Mouse (Mus musculus) cerebellum, adult 8-10 months (tissue): ENCODE data around the gene Actn1.

Experiments used
- DNase-seq: peaks from one replicate; pipeline ENCODE4 v3.0.0; 2022

The Actn1 gene

GRCm38 (mm10) chr12:80259216-80260055 lies 735 bp downstream of the Actn1 start:
- DNase-seq, result peak; percentile 53

- DNase-seq, result no peak
Observed at GRCm38 (mm10) chr12:80258520-80259215, 1.5 kb downstream of the Actn1 start.

DNA sequence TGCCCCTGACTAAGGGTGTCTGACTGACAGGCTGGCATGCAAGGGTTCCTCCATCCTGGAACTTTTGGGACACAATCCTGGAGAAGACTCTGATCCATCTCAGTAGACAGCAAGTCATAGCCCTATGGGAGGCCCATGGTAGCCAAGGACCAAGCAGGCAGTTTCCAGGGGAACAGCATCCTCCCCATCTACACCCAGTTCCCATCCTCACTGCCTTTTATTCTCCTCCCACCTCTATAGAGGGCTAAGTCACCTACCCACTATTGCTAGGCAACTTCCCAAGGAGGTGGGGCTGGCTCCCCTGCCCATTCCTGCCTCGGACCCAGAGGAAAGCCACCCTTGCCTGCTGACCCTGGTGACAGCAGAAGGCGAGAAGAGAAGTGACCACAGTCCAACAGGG lies 8.2 kb downstream of the Actn1 start:
- DNase-seq, result no peak

DNA sequence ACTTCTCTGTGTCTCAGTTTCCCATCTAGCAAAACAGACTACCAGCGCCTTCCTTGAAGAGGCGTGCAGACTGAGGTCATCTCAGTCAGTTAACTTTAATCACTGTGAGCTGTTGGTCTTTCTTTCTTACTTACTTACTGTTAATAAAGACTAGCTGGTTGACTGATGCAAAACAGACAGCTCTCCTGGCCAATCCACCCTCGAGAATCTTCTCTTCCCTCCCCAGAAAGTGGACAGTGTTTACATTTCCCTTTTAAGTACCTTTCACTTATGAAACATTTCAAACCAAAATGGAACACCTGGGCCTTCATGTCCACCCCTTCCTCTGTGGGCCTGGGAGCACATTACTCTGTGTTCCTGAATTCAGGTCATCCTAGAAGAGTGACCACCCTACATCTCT lies 8.6 kb downstream of the Actn1 start:
- no peak for DNase-seq

DNA sequence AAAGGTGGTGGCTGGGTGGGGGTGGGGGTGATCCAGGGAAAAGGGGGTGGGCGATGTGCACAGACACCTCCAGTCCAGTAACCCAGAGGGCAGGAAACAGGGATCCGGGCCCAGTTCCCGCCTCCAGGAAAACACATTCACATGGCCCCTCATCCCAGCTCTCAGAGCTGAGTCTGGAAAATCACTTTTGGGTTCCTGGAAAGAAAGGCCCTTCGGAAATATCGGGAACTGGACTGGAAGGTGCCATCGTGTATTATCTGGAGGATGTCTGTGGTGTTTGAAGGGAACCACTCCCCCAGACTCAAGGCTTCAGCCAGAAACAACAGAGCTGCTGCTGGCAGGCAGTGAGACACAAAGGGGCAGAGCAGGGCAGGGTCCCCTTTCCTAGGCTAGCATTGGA lies 10.6 kb downstream of the Actn1 start:
- no peak for DNase-seq

GRCm38 (mm10) chr12:80247067-80247466 lies 13.1 kb downstream of the Actn1 start:
- DNase-seq, result no peak

GRCm38 (mm10) chr12:80246505-80246904 lies 13.7 kb downstream of the Actn1 start:
- no peak for DNase-seq

DNA sequence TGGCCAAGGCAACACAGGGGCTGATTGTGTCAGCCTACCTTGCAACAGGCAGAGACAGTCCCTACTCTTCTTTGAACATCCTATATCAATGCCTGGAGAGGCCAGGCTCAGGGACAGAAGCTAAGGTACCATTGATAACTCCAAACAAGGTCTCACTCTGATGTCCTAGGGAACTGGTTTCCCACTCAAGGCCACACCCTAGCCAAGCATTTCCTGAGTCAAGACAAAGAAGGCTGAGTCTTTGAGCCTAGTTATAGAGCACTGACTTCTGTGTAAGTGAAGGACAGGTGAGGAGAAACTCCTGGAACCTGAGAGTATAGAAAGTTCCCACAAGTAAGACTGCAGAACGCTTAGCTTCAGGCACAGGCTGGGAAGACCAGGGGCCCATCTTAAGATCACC lies 15.4 kb downstream of the Actn1 start:
- no peak for DNase-seq

GRCm38 (mm10) chr12:80244127-80244526 lies 16.0 kb downstream of the Actn1 start:
- no peak for DNase-seq

- DNase-seq, result no peak
Observed at GRCm38 (mm10) chr12:80243335-80243734, 16.8 kb downstream of the Actn1 start.

DNA sequence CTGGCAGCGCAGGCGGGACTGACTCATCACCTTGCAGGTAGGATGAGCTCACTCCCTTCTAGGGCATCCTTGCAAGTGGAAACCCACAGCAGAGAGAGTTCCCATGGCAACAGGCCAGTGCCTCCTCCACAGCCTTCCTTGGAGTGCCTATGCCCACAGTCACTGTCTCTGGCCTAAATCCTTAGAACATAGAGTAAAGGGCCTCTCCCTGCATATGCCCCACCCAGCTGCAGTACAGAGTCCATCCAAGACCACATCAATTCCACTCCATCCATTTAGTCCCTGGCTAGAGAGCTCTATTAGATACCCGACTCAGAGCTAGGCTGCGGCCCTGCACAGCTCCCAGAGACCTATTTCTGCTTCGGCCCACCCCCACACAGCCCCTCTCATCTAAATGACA lies 20.7 kb downstream of the Actn1 start:
- no peak for DNase-seq

GRCm38 (mm10) chr12:80238523-80238922 lies 21.6 kb downstream of the Actn1 start:
- no peak for DNase-seq

- DNase-seq, result no peak
Observed at GRCm38 (mm10) chr12:80235295-80235694, 24.9 kb downstream of the Actn1 start.

DNA sequence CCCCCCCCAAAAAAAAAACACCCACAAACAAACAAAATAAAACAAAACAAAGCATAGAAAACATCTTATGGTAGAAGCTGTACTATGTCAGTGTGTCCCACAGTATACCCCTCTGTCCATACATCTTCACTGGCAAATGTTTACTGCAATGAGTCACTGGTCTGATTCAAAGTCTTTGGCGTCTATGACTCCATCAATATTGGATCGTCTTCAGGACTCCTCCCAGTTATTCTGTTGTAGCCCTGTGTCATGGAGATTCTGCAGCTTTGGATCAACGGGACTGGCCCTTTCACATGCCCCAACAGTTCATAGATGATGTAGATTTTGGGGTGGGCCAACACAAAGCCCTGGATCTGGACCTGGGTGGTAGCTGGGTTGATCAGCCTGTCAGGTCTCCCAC lies 25.9 kb downstream of the Actn1 start:
- no peak for DNase-seq

DNA sequence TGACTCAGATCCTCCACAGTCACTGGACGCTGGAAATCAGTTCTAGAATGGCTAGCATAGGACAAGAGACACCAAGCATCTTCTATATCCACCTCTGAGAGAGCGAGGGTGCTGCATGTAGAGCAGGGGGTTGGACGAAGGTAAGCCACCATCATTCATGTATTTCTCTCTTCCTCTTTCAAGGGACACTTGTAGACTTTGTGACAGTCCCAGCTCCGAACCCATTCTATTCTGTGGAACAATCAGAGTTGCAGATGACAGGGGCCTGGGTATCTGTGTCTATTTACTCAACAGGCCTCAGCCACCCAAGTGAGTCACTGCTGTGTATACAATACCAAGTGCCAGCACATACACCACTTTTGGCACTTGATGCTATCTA lies 27.3 kb downstream of the Actn1 start:
- DNase-seq, result no peak

- no peak for DNase-seq
Observed at GRCm38 (mm10) chr12:80232076-80232839, 27.9 kb downstream of the Actn1 start.

- DNase-seq, result no peak
Observed at GRCm38 (mm10) chr12:80231317-80231716, 28.9 kb downstream of the Actn1 start.

- DNase-seq, result no peak
Observed at GRCm38 (mm10) chr12:80230854-80231253, 29.3 kb downstream of the Actn1 start.

GRCm38 (mm10) chr12:80230111-80230700 lies 30.0 kb downstream of the Actn1 start:
- DNase-seq, result peak; percentile 46

GRCm38 (mm10) chr12:80229010-80229800 lies 31.0 kb downstream of the Actn1 start:
- no peak for DNase-seq

DNA sequence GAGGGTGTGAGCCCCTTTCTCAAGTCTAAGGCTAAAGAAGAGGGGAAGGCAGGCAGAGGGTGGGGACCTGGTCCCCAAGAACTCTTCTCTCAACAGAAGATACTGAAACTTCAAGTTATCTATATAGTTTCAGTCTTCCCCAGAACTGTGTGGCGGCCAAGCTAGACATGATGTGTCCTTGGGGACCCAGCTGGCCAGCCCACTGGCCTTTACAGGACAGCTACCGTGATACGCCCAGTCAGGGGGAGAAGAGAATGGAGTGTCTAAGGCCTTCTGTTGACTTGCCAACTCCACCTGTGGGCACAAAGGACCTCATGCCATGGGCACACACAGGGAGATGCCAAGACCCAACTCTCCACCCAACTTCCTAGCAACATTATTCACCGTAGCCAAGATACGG lies 31.8 kb downstream of the Actn1 start:
- DNase-seq, result no peak

DNA sequence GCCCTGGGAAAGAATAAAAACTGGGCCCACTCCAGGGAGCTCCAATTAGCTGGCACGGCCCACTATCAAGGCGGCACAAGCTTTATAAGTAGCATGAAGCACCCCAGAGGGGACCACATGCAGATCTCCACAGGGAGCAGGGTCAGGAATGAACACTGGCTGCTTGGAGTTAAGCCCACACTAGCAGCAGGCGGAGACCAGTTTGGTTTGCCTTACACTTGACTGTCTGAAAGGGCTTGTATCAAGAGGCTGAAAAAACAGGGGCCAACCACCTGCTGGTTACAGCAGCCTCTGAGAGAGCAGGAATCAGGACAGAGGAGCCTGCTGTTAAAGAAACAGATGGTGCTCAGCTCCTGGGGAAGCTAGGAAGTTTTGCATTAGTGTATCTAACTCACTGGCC lies 32.3 kb downstream of the Actn1 start:
- DNase-seq, result no peak
